Mouse (Mus musculus) midbrain, embryonic 10.5 days (tissue): ENCODE data around the gene Pacrg. TPM values are rescaled to one million over a fixed set of nuclear protein-coding genes. Genes with fewer than 3 reads are reported as not detected.

ENCODE experiments used
- DNase-seq: peaks from one replicate; pipeline ENCODE4 v3.0.0-alpha.2; 2017; ENCODE audit warnings: low spot score
- H3K27ac ChIP-seq: fragments of 300-500 bp; sonication (generic); replicated peaks from 2 replicates; pipeline ENCODE4 v1.5.1; 2016; ENCODE audit warnings: mild to moderate bottlenecking
- H3K27me3 ChIP-seq: fragments of 300-500 bp; sonication (generic); 2 replicates; pipeline ENCODE4 v1.6.1; 2016; ENCODE audit warnings: low read depth, mild to moderate bottlenecking; ENCODE audit not compliant: poor library complexity, severe bottlenecking
- H3K36me3 ChIP-seq: fragments of 300-500 bp; sonication (generic); 2 replicates; pipeline ENCODE4 v1.6.1; 2016; ENCODE audit warnings: mild to moderate bottlenecking, moderate library complexity
- H3K4me1 ChIP-seq: fragments of 300-500 bp; sonication (generic); 2 replicates; pipeline ENCODE4 v1.6.1; 2016
- H3K4me3 ChIP-seq: fragments of 300-500 bp; sonication (generic); 2 replicates; pipeline ENCODE4 v1.5.1; 2016; ENCODE audit warnings: mild to moderate bottlenecking, moderate library complexity
- H3K9me3 ChIP-seq: fragments of 300-500 bp; sonication (generic); replicated peaks from 2 replicates; pipeline ENCODE4 v1.6.1; 2016; ENCODE audit warnings: mild to moderate bottlenecking
- WGBS: fragments of 180-500 bp; shearing (Covaris S2); methylation state at CpG from one replicate; pipeline ENCODE4 v1.1.7; 2016; 5-methylcytosine and 5-hydroxymethylcytosine counted together
- polyA plus RNA-seq: library from polyadenylated mRNA; unstranded; fragments of >200 nt; fragmentation: Nextera tagmentation; extraction: Ambion mirVana; gene quantifications from 2 replicates; pipeline ENCODE4 v1.2.1, GENCODE M21; 2016

Pacrg gene
- polyA plus RNA-seq, 1 experiment from 2014 or later, result 2.7 TPM

GRCm38 (mm10) chr17:10606090-10606489, 234.0 kb downstream of the Pacrg start:
- H3K27ac ChIP-seq, result no peak overlapping the region
- H3K4me3 ChIP-seq, result no peak overlapping the region
- no peak for DNase-seq
- WGBS, result 74% methylated on average over 3 of the region's 3 CpGs
- H3K36me3 ChIP-seq, result no peaks in the 10 kb centered on the region
- no peaks in the 10 kb centered on the region for H3K4me1 ChIP-seq
- H3K9me3 ChIP-seq, result no peaks in the 10 kb centered on the region
- no peaks in the 10 kb centered on the region for H3K27me3 ChIP-seq

GRCm38 (mm10) chr17:10597741-10598140, 242.4 kb downstream of the Pacrg start:
- no peaks in the 10 kb centered on the region for H3K9me3 ChIP-seq
- no peak overlapping the region for H3K27ac ChIP-seq
- no peak for DNase-seq
- H3K27me3 ChIP-seq, result no peaks in the 10 kb centered on the region
- 89% methylated on average over 4 of the region's 4 CpGs for WGBS
- no peak overlapping the region for H3K4me3 ChIP-seq
- no peaks in the 10 kb centered on the region for H3K36me3 ChIP-seq
- H3K4me1 ChIP-seq, result no peaks in the 10 kb centered on the region

GRCm38 (mm10) chr17:10589604-10590003, 250.5 kb downstream of the Pacrg start:
- no peaks in the 10 kb centered on the region for H3K27me3 ChIP-seq
- H3K27ac ChIP-seq, result no peak overlapping the region
- H3K9me3 ChIP-seq, result no peaks in the 10 kb centered on the region
- WGBS, result 89% methylated on average over 7 of the region's 7 CpGs
- H3K4me3 ChIP-seq, result no peak overlapping the region
- no peaks in the 10 kb centered on the region for H3K36me3 ChIP-seq
- no peak for DNase-seq
- no peaks in the 10 kb centered on the region for H3K4me1 ChIP-seq

GRCm38 (mm10) chr17:10588922-10589400, 251.2 kb downstream of the Pacrg start:
- WGBS, result 83% methylated on average over 7 of the region's 7 CpGs
- Histone ChIP-seq H3K4me1 (no peaks in the 10 kb centered on the region), H3K27ac (no peak overlapping the region), H3K36me3 (no peaks in the 10 kb centered on the region), H3K4me3 (no peak overlapping the region), H3K9me3 (no peaks in the 10 kb centered on the region), H3K27me3 (no peaks in the 10 kb centered on the region)
- DNase-seq, result no peak

- Histone ChIP-seq H3K4me1 (peaks cover 5% of the 10 kb centered on the region), H3K9me3 (no peaks in the 10 kb centered on the region), H3K27ac (no peak overlapping the region), H3K4me3 (no peak overlapping the region), H3K27me3 (no peaks in the 10 kb centered on the region), H3K36me3 (no peaks in the 10 kb centered on the region)
- WGBS, result 70% methylated on average over 3 of the region's 3 CpGs
- no peak for DNase-seq
Measured at GRCm38 (mm10) chr17:10583301-10583700, 256.8 kb downstream of the Pacrg start.

- Histone ChIP-seq H3K4me3 (no peak overlapping the region), H3K27ac (no peak overlapping the region), H3K9me3 (no peaks in the 10 kb centered on the region), H3K36me3 (no peaks in the 10 kb centered on the region), H3K27me3 (no peaks in the 10 kb centered on the region), H3K4me1 (no peaks in the 10 kb centered on the region)
- WGBS, result 88% methylated on average over 7 of the region's 7 CpGs
- DNase-seq, result no peak
Measured at GRCm38 (mm10) chr17:10575306-10575705, 264.8 kb downstream of the Pacrg start.

GRCm38 (mm10) chr17:10572436-10572835, 267.7 kb downstream of the Pacrg start:
- no peaks in the 10 kb centered on the region for H3K27me3 ChIP-seq
- WGBS, result 84% methylated on average over 4 of the region's 4 CpGs
- no peaks in the 10 kb centered on the region for H3K4me1 ChIP-seq
- H3K36me3 ChIP-seq, result no peaks in the 10 kb centered on the region
- H3K4me3 ChIP-seq, result no peak overlapping the region
- DNase-seq, result no peak
- H3K27ac ChIP-seq, result no peak overlapping the region
- H3K9me3 ChIP-seq, result no peaks in the 10 kb centered on the region

- WGBS, result 92% methylated on average over 10 of the region's 10 CpGs
- Histone ChIP-seq H3K4me1 (no peaks in the 10 kb centered on the region), H3K27ac (no peak overlapping the region), H3K9me3 (no peaks in the 10 kb centered on the region), H3K4me3 (no peak overlapping the region), H3K36me3 (no peaks in the 10 kb centered on the region), H3K27me3 (no peaks in the 10 kb centered on the region)
- no peak for DNase-seq
Measured at GRCm38 (mm10) chr17:10569270-10569669, 270.8 kb downstream of the Pacrg start.

- no peaks in the 10 kb centered on the region for H3K9me3 ChIP-seq
- no peaks in the 10 kb centered on the region for H3K36me3 ChIP-seq
- H3K27ac ChIP-seq, result no peak overlapping the region
- DNase-seq, result no peak
- no peak overlapping the region for H3K4me3 ChIP-seq
- WGBS, result 89% methylated on average over 3 of the region's 3 CpGs
- H3K4me1 ChIP-seq, result no peaks in the 10 kb centered on the region
- H3K27me3 ChIP-seq, result no peaks in the 10 kb centered on the region
Measured at GRCm38 (mm10) chr17:10567411-10567810, 272.7 kb downstream of the Pacrg start.

- WGBS, result 95% methylated on average over 5 of the region's 5 CpGs
- DNase-seq, result no peak
- Histone ChIP-seq H3K36me3 (no peaks in the 10 kb centered on the region), H3K9me3 (no peaks in the 10 kb centered on the region), H3K27me3 (no peaks in the 10 kb centered on the region), H3K4me3 (no peak overlapping the region), H3K4me1 (0 out of 2 replicates have a peak, but pooled peaks cover 4% of the 10 kb centered on the region), H3K27ac (no peak overlapping the region)
Measured at GRCm38 (mm10) chr17:10564191-10564590, 275.9 kb downstream of the Pacrg start.

GRCm38 (mm10) chr17:10562871-10563270, 277.2 kb downstream of the Pacrg start:
- no peaks in the 10 kb centered on the region for H3K36me3 ChIP-seq
- 0 out of 2 replicates have a peak, but pooled peaks cover 4% of the 10 kb centered on the region for H3K4me1 ChIP-seq
- no peak overlapping the region for H3K27ac ChIP-seq
- 92% methylated on average over 7 of the region's 7 CpGs for WGBS
- no peaks in the 10 kb centered on the region for H3K27me3 ChIP-seq
- no peak for DNase-seq
- no peak overlapping the region for H3K4me3 ChIP-seq
- H3K9me3 ChIP-seq, result no peaks in the 10 kb centered on the region

GRCm38 (mm10) chr17:10560053-10560452, 280.1 kb downstream of the Pacrg start:
- H3K9me3 ChIP-seq, result no peaks in the 10 kb centered on the region
- no peak overlapping the region for H3K27ac ChIP-seq
- 0 out of 2 replicates have a peak, but pooled peaks cover 4% of the 10 kb centered on the region for H3K4me1 ChIP-seq
- no peak for DNase-seq
- H3K27me3 ChIP-seq, result no peaks in the 10 kb centered on the region
- no peaks in the 10 kb centered on the region for H3K36me3 ChIP-seq
- 77% methylated on average over 3 of the region's 3 CpGs for WGBS
- no peak overlapping the region for H3K4me3 ChIP-seq

GRCm38 (mm10) chr17:10558671-10559070, 281.4 kb downstream of the Pacrg start:
- Histone ChIP-seq H3K4me1 (0 out of 2 replicates have a peak, but pooled peaks cover 4% of the 10 kb centered on the region), H3K27me3 (no peaks in the 10 kb centered on the region), H3K4me3 (no peak overlapping the region), H3K27ac (no peak overlapping the region), H3K36me3 (no peaks in the 10 kb centered on the region), H3K9me3 (no peaks in the 10 kb centered on the region)
- WGBS, result 87% methylated on average over 8 of the region's 8 CpGs
- no peak for DNase-seq
